Mouse (Mus musculus) CH12.LX (cell line): ENCODE results near the gene Ctbs. TPM values are rescaled to one million over a fixed set of nuclear protein-coding genes. Genes with fewer than 3 reads are reported as not detected.

Experiments
- DNase-seq: peaks from one replicate; pipeline ENCODE4 v3.0.0-alpha.2; 2013; ENCODE audit errors: extremely low read depth
- H3K27ac ChIP-seq: 2 replicates; pipeline ENCODE4 v1.5.1; 2012; ENCODE audit warnings: low read depth, mild to moderate bottlenecking, control low read depth, moderate library complexity; ENCODE audit not compliant: insufficient read depth
- H3K27me3 ChIP-seq: replicated peaks from 2 replicates; pipeline ENCODE3; 2012; ENCODE audit warnings: inconsistent platforms
- H3K36me3 ChIP-seq, 2 experiments: replicated peaks in 1 of 2; 2 replicates each; pipeline versions ENCODE3 to v1.6.1; 2012; ENCODE audit warnings: inconsistent platforms in 1 of 2, low read length in 1 of 2, mild to moderate bottlenecking in 1 of 2, mixed read lengths in 1 of 2, moderate library complexity in 1 of 2; ENCODE audit not compliant: control insufficient read depth in 1 of 2, insufficient read depth in 1 of 2
- H3K4me1 ChIP-seq, 2 experiments: 2 replicates each; pipeline ENCODE4 v1.6.1; 2012; ENCODE audit warnings: inconsistent platforms in 1 of 2, moderate library complexity in 1 of 2; ENCODE audit not compliant: insufficient read depth in 2 of 2, control insufficient read depth in 1 of 2
- H3K4me2 ChIP-seq: 2 replicates; pipeline ENCODE4 v1.6.1; 2012; ENCODE audit warnings: low read depth, mild to moderate bottlenecking, control low read depth; ENCODE audit not compliant: poor library complexity, insufficient read depth, severe bottlenecking
- H3K4me3 ChIP-seq, 3 experiments: fragments of 150-350 bp in 1 of 3; sonication (generic) in 1 of 3; replicated peaks in 1 of 3; 2 replicates each; pipeline versions ENCODE3 to v1.5.1; 2011 to 2012; ENCODE audit warnings: low read depth in 2 of 3, low read length in 2 of 3, mild to moderate bottlenecking in 2 of 3, moderate library complexity in 2 of 3, control low read depth in 1 of 3, improper control_type of control experiment in 1 of 3, inconsistent platforms in 1 of 3, mixed read lengths in 1 of 3; ENCODE audit not compliant: poor library complexity in 1 of 3
- H3K79me2 ChIP-seq: replicated peaks from 2 replicates; pipeline ENCODE4 v1.6.1; 2012; ENCODE audit warnings: mild to moderate bottlenecking, moderate library complexity; ENCODE audit not compliant: control insufficient read depth, poor library complexity, insufficient read depth, severe bottlenecking; ENCODE audit errors: extremely low read depth
- H3K9ac ChIP-seq: 2 replicates; pipeline ENCODE4 v1.6.1; 2012; ENCODE audit warnings: low read depth, mild to moderate bottlenecking, control low read depth, moderate library complexity; ENCODE audit not compliant: insufficient read depth
- H3K9me3 ChIP-seq: replicated peaks from 2 replicates; pipeline ENCODE3; 2012; ENCODE audit warnings: low read length, inconsistent platforms, mixed read lengths
- CHD1 ChIP-seq: IDR thresholded peaks from 2 replicates; pipeline ENCODE4 v1.6.1; 2012; ENCODE audit warnings: low read depth, low read length, improper control_type of control experiment, inconsistent platforms
- CTCF ChIP-seq, 2 experiments: IDR thresholded peaks in 1 of 2; conservative IDR thresholded peaks in 1 of 2; 2 replicates each; pipeline ENCODE4 v1.5.1; 2011 to 2012; ENCODE audit warnings: low read depth in 2 of 2, low read length in 2 of 2, improper control_type of control experiment in 1 of 2, inconsistent platforms in 1 of 2, mild to moderate bottlenecking in 1 of 2, moderate library complexity in 1 of 2
- E2F4 ChIP-seq: IDR thresholded peaks from 2 replicates; pipeline ENCODE4 v1.6.1; 2011; ENCODE audit warnings: low read depth, low read length, improper control_type of control experiment; ENCODE audit not compliant: insufficient replicate concordance
- GABPA ChIP-seq: IDR thresholded peaks from 2 replicates; pipeline ENCODE4 v1.6.1; 2012; ENCODE audit warnings: low read depth, low read length, improper control_type of control experiment, inconsistent platforms; ENCODE audit not compliant: insufficient replicate concordance
- HCFC1 ChIP-seq: IDR thresholded peaks from 2 replicates; pipeline ENCODE4 v1.6.1; 2012; ENCODE audit warnings: low read depth, mild to moderate bottlenecking, inconsistent platforms, low read length, improper control_type of control experiment
- JUND ChIP-seq: conservative IDR thresholded peaks from 2 replicates; pipeline ENCODE4 v1.6.1; 2011; ENCODE audit warnings: low read depth, low read length, improper control_type of control experiment
- MAFK ChIP-seq: IDR thresholded peaks from 2 replicates; pipeline ENCODE4 v1.6.1; 2011; ENCODE audit warnings: low read length, improper control_type of control experiment; ENCODE audit not compliant: insufficient replicate concordance
- MAX ChIP-seq: IDR thresholded peaks from 2 replicates; pipeline ENCODE4 v1.6.1; 2011; ENCODE audit warnings: low read length, improper control_type of control experiment
- MAZ ChIP-seq: IDR thresholded peaks from 2 replicates; pipeline ENCODE4 v1.6.1; 2012; ENCODE audit warnings: low read depth, mild to moderate bottlenecking, inconsistent platforms, low read length, improper control_type of control experiment, moderate library complexity
- MYC ChIP-seq: IDR thresholded peaks from 2 replicates; pipeline ENCODE4 v1.6.1; 2011; ENCODE audit warnings: low read depth, mild to moderate bottlenecking, improper control_type of control experiment, low read length
- NRF1 ChIP-seq: IDR thresholded peaks from 2 replicates; pipeline ENCODE4 v1.6.1; 2014; ENCODE audit warnings: low read depth, mild to moderate bottlenecking, inconsistent platforms, low read length, improper control_type of control experiment, moderate library complexity
- POLR2AphosphoS2 ChIP-seq: IDR thresholded peaks from 2 replicates; pipeline ENCODE4 v1.6.1; 2011; ENCODE audit warnings: low read depth, low read length, improper control_type of control experiment
- RAD21 ChIP-seq: IDR thresholded peaks from 2 replicates; pipeline ENCODE4 v1.6.1; 2011; ENCODE audit warnings: low read depth, mild to moderate bottlenecking, low read length, improper control_type of control experiment, moderate library complexity
- SIN3A ChIP-seq: IDR thresholded peaks from 2 replicates; pipeline ENCODE4 v1.6.1; 2012; ENCODE audit warnings: low read length, improper control_type of control experiment, inconsistent platforms
- SMC3 ChIP-seq: IDR thresholded peaks from 2 replicates; pipeline ENCODE4 v1.6.1; 2011; ENCODE audit warnings: low read depth, low read length, improper control_type of control experiment
- TBP ChIP-seq: conservative IDR thresholded peaks from 2 replicates; pipeline ENCODE4 v1.6.1; 2011; ENCODE audit warnings: low read depth, low read length, improper control_type of control experiment
- TCF12 ChIP-seq: IDR thresholded peaks from 2 replicates; pipeline ENCODE4 v1.6.1; 2014; ENCODE audit warnings: low read depth, mild to moderate bottlenecking, inconsistent platforms, low read length, improper control_type of control experiment
- USF2 ChIP-seq: conservative IDR thresholded peaks from 2 replicates; pipeline ENCODE4 v1.6.1; 2011; ENCODE audit warnings: low read depth, low read length, improper control_type of control experiment
- ZC3H11A ChIP-seq: IDR thresholded peaks from 2 replicates; pipeline ENCODE4 v1.6.1; 2012; ENCODE audit warnings: low read depth, mild to moderate bottlenecking, inconsistent platforms, low read length, improper control_type of control experiment
- ZMIZ1 ChIP-seq: IDR thresholded peaks from 2 replicates; pipeline ENCODE4 v1.6.1; 2012; ENCODE audit warnings: low read depth, mild to moderate bottlenecking, inconsistent platforms, low read length, improper control_type of control experiment
- dilution Hi-C: fragments of 300-500 bp; cut with MboI; formaldehyde crosslinking; loops from 2 replicates; pipeline ENCODE4 v1.14.3; 2020; ENCODE audit warnings: low sequenced_read_pairs; ENCODE audit not compliant: extremely low pct_unique_long_range_greater_than_20kb, extremely low pct_ligation_motif_present
- in situ Hi-C: fragments of 300-500 bp; cut with MboI; formaldehyde crosslinking; loops from 3 replicates; pipeline ENCODE4 v1.14.3; 2019; ENCODE audit warnings: low sequenced_read_pairs, low pct_ligation_motif_present, low pct_unique_long_range_greater_than_20kb, mixed read lengths
- polyA plus RNA-seq: library from polyadenylated mRNA; unstranded; fragments of >175 nt; gene quantifications from 2 replicates; pipeline ENCODE4 v1.2.1, GENCODE M21; 2012; ENCODE audit warnings: low read depth; ENCODE audit not compliant: insufficient read length
- total RNA-seq, 2 experiments: library from RNA; depleted of rRNA; stranded (reverse); fragments of 300-350 nt in 1 of 2; fragments of >200 nt in 1 of 2; gene quantifications; 2 replicates each; pipeline ENCODE4 v1.2.3; 2012 to 2014

Ctbs gene
- total and polyA plus RNA-seq, 3 experiments = 21.4 to 48.8 (median 33.5) TPM

DNA sequence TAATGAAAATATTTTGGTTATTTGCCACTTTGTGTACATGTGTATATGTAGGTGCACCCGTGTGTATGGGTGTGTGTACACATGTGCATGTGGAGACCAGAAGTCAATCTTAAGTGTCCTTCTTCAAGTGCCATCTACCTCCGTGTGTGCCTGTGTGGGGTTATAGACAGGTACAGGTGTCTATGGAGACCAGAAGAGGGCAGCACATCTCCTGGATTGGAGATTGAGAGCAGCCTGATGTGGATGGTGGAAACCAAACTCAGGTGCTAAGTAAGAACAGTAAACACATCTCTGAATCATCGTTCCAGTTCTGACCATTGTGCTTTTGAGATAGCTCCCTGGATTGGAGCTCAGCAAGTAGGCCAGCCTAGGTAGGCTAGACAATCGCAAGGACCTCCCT, 36.9 kb downstream of the Ctbs start:
- dilution Hi-C loops = no loop called here
- Histone ChIP-seq H3K9me3 (peaks cover 3% of the 10 kb centered on the region), H3K4me3 (no peak overlapping the region), H3K9ac (no peak overlapping the region), H3K79me2 (0 out of 2 replicates have a peak, but pooled peaks cover 1% of the 10 kb centered on the region), H3K4me1 (no peaks in the 10 kb centered on the region), H3K4me2 (no peak overlapping the region), H3K36me3 (peaks cover 0 to 2% of the 10 kb centered on the region in 2 experiments), H3K27me3 (no peaks in the 10 kb centered on the region), H3K27ac (no peak overlapping the region)
- peak; percentile 37 for DNase-seq
- in situ Hi-C loops = no loop called here
- TF ChIP-seq CTCF (conservative IDR thresholded peaks at IDR 0.05 in 1 of 2, IDR thresholded peaks at IDR 0.05 in 1 of 2; ENCODE audit: low read depth in 2 of 2, low read length in 2 of 2) (peak in 1 of 2 experiments; percentile 61; a peak in 2 of 4 replicates), NRF1 (no peak), HCFC1 (no peak), RAD21 (peak; percentile 60), SMC3 (peak; percentile 54), MYC (no peak)

DNA sequence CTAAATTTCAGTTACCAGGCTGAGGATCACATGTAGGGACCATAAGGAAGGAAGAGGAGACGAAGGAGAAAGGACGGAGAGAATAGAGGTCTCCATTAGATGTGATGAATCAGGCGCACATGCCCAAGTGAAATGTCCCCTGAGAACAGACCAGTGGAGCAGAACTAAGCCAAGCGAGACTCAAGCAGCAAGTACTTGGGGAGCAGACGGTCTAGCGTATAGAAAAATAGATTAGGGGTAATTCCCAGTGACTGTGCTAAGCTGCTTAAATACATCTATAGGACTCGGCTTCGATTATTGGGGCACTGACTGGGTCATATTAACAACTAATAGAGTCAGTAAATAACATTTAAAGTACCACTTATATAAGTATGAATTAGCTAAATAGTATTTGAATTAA, 45.3 kb downstream of the Ctbs start:
- in situ Hi-C loops = loop anchor here (10.0 kb wide), 1 partner anchor 150 kb away; no protein-coding TSS in a partner anchor
- Histone ChIP-seq H3K9ac (no peak overlapping the region), H3K4me2 (no peak overlapping the region), H3K27me3 (no peaks in the 10 kb centered on the region), H3K36me3 (no peaks in the 10 kb centered on the region), H3K27ac (no peak overlapping the region), H3K9me3 (no peaks in the 10 kb centered on the region), H3K4me1 (peaks cover 3 to 16% of the 10 kb centered on the region in 2 experiments; a peak in 3 of 4 replicates), H3K4me3 (no peak overlapping the region), H3K79me2 (0 out of 2 replicates have a peak, but pooled peaks cover 1% of the 10 kb centered on the region)
- no peak for TF ChIP-seq POLR2AphosphoS2
- no peak for TF ChIP-seq TBP
- TF ChIP-seq MAX = 0 out of 2 replicates have a peak, but pooled peaks have one; percentile 27
- no peak for TF ChIP-seq USF2
- TF ChIP-seq TCF12 = no peak
- TF ChIP-seq NRF1 = 0 out of 2 replicates have a peak, but pooled peaks have one; percentile 10
- TF ChIP-seq GABPA = no peak
- no peak for TF ChIP-seq SIN3A
- no peak for TF ChIP-seq ZC3H11A
- TF ChIP-seq E2F4 = no peak
- no peak for DNase-seq
- dilution Hi-C loops = no loop called here

DNA sequence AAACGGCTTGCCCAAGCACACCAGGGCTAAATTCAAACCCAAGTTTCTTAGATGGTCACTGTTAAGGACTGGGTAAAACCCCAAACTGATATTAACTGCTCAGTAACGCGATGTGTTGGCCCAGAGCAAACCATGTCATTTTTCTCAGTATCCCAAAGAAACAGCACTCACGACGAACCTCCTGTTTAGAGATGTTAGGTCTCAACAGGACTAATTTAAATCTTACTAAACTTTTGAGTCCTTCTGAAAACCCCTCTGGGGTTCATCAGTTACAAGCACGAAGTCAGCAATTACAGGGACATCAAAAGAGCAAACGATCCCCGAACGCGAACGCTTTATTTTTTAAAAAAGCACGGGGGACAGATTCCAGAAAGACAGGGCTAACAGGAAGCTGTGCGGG, 49.4 kb downstream of the Ctbs start:
- peak; percentile 53 for DNase-seq
- Histone ChIP-seq H3K27ac (peak overlapping the region; percentile 36; the same call in 1 of the 2 replicates), H3K4me2 (peak overlapping the region; percentile 76), H3K4me1 (peaks cover 8 to 46% of the 10 kb centered on the region in 2 experiments; a peak in 3 of 4 replicates), H3K9ac (peak overlapping the region; percentile 97), H3K79me2 (peaks cover 38% of the 10 kb centered on the region), H3K4me3 (peak overlapping the region; percentile 45 to 81 (median 76)), H3K9me3 (no peaks in the 10 kb centered on the region), H3K36me3 (peaks cover 15 to 26% of the 10 kb centered on the region in 2 experiments), H3K27me3 (no peaks in the 10 kb centered on the region)
- in situ Hi-C loops = loop anchor here (10.0 kb wide), 1 partner anchor 154 kb away; no protein-coding TSS in a partner anchor
- dilution Hi-C loops = no loop called here
- no peak for TF ChIP-seq ZMIZ1
- no peak for TF ChIP-seq POLR2AphosphoS2
- no peak for TF ChIP-seq JUND
- TF ChIP-seq MYC = no peak
- 0 out of 2 replicates have a peak, but pooled peaks have one; percentile 3 for TF ChIP-seq MAZ
- TF ChIP-seq CHD1 = peak; percentile 90; the same call in 1 of the 2 replicates
- TF ChIP-seq MAFK = no peak
- no peak for TF ChIP-seq ZC3H11A
- peak; percentile 39; the same call in 1 of the 2 replicates for TF ChIP-seq HCFC1
- TF ChIP-seq NRF1 = no peak
